Mouse (Mus musculus) cortical plate, adult 2 months (tissue): Measurements from ENCODE around the gene Ssr2.

Experiments used
- CTCF ChIP-seq: fragments of 200-500 bp; IDR thresholded peaks from 2 replicates; pipeline ENCODE4 v1.5.1; 2011; ENCODE audit warnings: mild to moderate bottlenecking, control low read depth, low read length; ENCODE audit not compliant: insufficient read depth; ENCODE audit errors: extremely low read depth
- POLR2A ChIP-seq: fragments of 200-500 bp; IDR thresholded peaks from 2 replicates; pipeline ENCODE4 v1.6.1; 2011; ENCODE audit warnings: mild to moderate bottlenecking, low read length, control low read depth; ENCODE audit not compliant: insufficient read depth; ENCODE audit errors: extremely low read depth

DNA sequence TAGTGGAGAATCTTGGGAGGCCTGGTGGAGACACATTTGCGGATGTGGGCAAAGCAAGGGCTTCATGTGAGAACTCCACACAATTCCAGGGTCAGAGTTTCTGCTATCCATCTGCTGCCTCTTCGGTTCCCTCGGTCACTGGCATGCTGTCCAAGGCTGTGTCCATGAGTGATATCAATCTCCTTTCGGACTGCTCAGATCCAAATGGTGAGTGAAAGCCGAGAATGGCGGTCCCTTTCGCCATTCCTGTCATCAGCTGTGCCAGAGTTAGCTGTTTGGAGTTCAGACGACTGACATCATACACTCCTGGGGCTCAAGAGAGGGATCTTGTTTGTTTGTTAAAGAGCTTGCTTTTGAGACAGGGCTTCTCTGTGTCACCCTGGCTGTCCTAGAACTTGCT lies 38.7 kb downstream of the Ssr2 start:
- TF ChIP-seq POLR2A = no peak
- no peak for TF ChIP-seq CTCF
